Mouse (Mus musculus): ENCODE data around the gene Lcn5.
A peak's percentile ranks its signal among the peaks of the same experiment; 100 is the strongest.

Gene Lcn5

DNA sequence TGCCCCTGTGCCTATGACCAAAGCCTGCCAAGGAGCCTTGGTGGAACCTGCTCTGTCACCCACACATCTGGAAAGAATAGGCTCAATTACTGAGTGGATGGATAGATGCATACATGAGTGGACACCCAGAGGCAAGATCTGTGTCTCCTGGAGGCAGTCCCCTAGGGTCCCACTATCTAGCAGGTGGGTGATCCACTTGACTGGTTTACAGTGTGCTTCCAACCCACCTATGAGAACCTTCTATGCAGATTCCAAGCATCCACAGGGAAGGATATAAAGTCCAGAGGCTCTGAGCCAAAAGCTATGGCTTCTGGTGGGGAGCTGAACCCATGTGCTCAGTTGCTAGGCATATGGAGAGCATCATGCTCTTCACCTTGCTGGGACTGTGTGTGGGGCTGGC, at the start of gene Lcn5:
TSS of gene Lcn5 (plus strand) at position 301 of the 400 bp plus-strand sequence.
- no peak for DNase-seq

DNA sequence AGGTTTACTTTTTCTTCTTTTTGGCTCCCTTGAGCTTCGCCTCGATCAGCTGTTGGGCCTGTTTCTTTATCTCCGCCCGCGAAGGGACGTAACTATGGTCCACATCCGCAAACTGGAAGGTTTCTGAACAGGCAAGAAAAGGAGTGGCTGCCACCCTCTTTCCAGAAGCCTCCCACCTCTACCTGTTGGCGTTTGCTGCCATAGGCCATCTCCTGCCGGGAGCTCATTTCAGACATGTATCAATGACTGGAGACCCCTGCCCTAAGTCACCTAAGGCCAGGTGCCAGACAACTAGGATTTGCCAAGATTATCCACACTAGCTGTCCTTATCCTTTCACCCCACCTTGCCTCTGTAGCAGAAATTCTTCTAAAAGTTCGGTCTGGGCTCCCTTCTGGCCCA, 49.1 kb upstream of the Lcn5 start:
- DNase-seq, result no peak

DNA sequence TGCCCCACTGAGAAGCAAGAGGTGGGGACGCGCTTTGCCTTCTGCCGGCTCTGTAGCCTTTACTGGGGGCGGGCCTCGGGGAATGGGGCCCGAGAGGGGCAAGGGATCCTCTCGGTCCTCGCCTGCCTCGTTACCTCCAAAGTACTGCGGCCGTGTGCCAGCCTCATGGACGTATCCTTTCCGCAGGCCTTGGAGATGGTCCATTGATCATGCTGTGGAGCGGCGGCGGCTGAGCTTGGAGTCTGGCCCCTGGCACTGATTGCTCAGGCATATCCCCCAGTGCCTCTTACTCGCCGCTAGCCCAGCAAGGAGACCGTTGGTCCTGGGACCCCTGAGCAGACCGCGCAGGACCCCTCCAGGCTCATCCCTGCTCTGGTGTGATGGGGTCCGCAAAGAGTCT, 41.4 kb upstream of the Lcn5 start:
- DNase-seq, result no peak

GRCm38 (mm10) chr2:25617578-25617977, 40.2 kb upstream of the Lcn5 start, which contains the start of gene Ccdc183:
TSS of gene Ccdc183 (minus strand) at chr2:25617678.
- no peak for DNase-seq

- peak; percentile 10 for DNase-seq
These were observed 37.4 kb upstream of the Lcn5 start for GRCm38 (mm10) chr2:25620386-25620785.

- DNase-seq, result no peak
These were observed 36.9 kb upstream of the Lcn5 start for GRCm38 (mm10) chr2:25620852-25621228.

GRCm38 (mm10) chr2:25621229-25622200, 36.2 kb upstream of the Lcn5 start, which contains the start of gene Tmem141:
TSS of gene Tmem141 (minus strand) at chr2:25622005.
- DNase-seq, result peak; percentile 89

DNA sequence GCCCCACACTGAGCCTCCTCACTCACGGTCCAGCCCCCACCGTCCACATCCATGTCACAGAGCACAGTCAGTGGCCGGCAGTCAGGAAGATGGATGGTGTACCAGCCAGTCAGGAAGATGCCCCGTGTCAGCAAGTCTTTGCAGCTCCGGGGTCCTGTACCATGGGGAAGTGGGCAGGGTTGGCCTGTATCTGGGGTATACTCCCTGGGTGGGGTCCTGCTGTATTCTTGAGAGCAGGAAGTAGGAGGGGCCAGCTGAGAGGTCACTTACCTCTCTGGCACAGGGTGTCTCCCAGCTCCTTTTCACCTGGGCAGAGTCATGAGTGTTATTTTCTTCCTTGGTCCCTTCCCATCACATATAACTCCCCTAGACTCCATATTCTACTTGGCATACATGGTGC, 31.8 kb upstream of the Lcn5 start:
- DNase-seq, result no peak

DNA sequence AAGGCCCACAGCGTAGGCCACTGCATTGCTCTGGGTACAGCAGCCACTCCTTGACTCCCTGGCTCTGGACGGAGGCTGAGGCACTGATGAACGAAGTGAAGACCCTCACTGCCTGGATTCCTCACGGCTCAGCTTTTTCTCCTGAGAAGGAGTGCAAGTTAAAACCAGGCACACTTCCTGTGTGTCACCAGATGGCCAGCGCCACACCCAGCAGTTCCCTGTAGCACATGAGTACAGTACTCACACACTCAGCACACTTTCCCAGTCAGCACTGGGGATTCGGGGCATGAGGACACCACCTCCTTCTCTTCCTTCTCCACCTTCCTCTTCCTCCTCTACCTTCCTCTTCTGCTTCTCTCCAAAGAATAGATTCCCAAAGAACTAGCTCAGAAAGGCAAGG, 29.9 kb upstream of the Lcn5 start, which contains the start of gene Fcna:
TSS of gene Fcna (minus strand) at position 220 of the 400 bp plus-strand sequence.
- DNase-seq, result no peak

DNA sequence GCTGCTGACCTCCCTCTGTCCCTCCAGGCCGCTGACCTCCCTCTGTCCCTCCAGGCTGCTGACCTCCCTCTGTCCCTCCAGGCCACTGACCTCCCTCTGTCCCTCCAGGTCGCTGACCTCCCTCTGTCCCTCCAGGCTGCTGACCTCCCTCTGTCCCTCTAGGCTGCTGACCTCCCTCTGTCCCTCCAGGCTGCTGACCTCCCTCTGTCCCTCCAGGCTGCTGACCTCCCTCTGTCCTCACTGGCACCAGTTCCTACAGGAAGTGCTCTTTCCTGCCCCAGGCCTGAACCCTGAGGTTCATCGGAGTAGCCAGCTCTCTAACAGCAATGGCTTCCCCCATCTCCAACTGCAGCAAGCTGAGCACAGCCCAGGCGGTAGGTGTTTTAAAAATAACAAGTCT, 29.0 kb upstream of the Lcn5 start:
- DNase-seq, result no peak

- no peak for DNase-seq
These were observed 24.1 kb upstream of the Lcn5 start for GRCm38 (mm10) chr2:25633616-25634015.

DNA sequence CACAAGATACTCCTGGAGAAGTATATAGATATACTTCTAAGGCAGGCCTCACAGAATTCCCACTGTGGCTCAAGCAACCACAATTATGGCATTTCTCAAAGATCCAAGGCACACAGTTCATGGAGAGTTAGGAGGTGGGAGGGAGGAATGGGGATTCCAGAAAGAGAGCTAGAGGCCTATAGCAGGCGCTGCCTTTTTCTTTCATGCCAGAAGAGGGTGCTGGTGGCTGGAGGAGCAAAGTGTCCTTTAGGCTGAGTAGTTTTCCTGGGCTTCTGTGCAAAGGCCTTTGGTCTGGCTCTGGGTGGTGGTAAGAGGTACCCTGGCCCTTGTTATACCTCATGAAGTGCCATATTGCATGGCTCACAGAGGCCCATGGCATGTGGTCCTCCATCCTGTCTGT, 23.7 kb upstream of the Lcn5 start:
- no peak for DNase-seq

GRCm38 (mm10) chr2:25639890-25640289, 17.9 kb upstream of the Lcn5 start:
- DNase-seq, result no peak

GRCm38 (mm10) chr2:25652902-25653301, 4.8 kb upstream of the Lcn5 start, which contains the start of gene Lcn8:
TSS of gene Lcn8 (plus strand) at chr2:25653120.
- DNase-seq, result no peak

DNA sequence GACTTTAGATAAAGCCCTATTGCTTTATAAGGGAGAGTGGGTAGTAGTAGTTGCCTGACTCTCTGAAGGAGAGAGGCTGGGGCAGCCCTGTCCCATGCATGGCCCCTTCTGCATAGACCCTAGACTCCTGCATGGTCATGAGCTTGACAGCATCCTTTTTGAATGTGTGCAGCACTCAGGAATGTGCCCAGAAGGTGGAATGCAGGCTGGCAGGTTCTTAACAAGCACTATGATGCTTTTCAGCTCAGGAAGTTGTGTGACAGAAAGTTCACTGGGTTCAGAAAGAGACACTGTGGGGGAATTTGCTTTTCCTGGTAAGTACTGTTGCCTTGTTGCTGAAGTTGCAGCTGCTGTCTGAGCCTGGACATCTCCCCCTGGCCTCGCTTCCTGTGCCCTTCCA, 3.2 kb upstream of the Lcn5 start:
- DNase-seq, result no peak

- DNase-seq, result no peak
These were observed 1.1 kb upstream of the Lcn5 start for GRCm38 (mm10) chr2:25656691-25657090.

- peak; percentile 31 for DNase-seq
These were observed 506 bp upstream of the Lcn5 start for GRCm38 (mm10) chr2:25657246-25657645.

GRCm38 (mm10) chr2:25660279-25660678, 2.5 kb downstream of the Lcn5 start:
- no peak for DNase-seq

- DNase-seq, result no peak
These were observed 3.7 kb downstream of the Lcn5 start for GRCm38 (mm10) chr2:25661245-25661970.

DNA sequence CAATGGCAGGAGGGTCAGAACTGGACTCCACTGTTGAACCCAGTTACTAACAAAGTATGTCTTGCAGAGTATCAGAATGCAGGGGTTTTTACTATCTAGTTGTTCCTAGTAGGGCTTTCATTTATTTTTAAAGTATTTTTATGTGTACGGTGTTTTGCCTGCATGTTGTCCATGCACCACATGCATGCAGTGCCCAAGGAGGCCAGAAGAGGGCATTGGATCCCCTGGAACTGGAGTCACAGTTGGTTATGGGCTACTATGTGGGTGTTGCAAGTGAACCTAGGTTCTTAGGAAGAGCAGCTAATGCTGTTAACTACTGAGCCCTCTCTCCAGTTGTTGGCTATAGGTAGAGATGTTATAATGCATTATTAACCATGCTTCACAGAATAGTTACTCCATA, 5.8 kb downstream of the Lcn5 start:
- peak; percentile 20 for DNase-seq

- DNase-seq, result no peak
These were observed 6.4 kb downstream of the Lcn5 start for GRCm38 (mm10) chr2:25664125-25664524.

DNA sequence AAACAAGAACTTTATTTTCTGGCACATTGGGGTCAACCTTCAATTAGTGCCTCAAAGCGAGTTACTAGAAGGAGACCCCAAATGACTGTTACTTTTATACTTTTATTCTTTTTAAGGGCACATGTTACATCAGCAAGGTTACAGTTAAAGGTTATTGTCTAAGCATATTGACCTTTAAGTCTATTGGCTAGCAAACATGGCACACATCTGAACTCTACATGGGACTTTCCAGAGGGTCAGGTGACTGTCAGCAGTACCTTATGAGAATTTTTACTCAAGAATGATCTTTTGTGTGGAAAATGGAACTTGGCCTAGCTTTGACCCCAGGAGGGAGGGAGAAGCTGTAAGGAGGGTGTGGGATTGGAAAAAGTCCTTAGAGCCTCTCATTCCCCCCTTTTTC, 8.8 kb downstream of the Lcn5 start:
- no peak for DNase-seq

DNA sequence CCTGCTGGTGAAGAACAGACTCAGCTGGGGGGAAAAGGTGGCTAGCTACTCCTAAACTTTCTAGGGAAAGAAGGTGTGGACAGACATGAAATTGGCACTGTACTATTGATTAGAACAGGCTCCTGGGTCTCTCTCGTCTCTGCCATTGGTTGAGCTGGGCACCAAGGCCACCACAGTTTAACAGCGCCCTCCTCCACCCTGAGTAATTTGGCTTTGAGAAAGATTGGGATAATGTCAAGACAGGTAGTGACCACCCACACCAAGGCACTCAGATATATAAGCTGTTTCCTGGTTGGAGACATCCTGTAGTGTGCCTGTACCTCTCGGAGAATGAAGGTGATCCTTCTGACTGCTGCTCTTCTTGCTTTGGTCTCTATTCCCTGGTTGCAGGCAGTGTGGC, 18.7 kb downstream of the Lcn5 start, which contains the start of gene Lcn6:
TSS of gene Lcn6 (plus strand) at position 301 of the 400 bp plus-strand sequence.
- DNase-seq, result no peak

DNA sequence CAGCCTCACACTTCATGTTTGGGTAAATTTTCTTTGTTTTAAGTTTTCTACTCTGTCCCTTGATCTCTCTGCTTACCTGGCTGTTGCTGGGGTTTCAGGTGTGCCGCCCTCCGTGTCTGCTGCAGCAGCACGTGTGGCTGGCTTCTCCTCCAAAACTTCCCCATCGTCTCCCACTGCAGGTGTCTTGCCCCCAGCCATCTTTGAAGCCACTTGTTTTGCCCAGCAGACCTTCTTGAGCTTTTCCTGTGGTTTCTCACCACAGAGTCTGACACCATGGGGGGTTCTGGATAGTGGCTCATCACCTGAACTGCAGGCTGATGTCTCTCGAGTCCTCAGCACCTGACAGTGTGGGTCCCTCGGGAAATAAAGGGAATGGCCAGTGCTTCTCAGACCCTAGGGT, 21.8 kb downstream of the Lcn5 start:
- no peak for DNase-seq

All from cerebellum, adult 8-10 months (tissue).